Comparison of ENCODE assay signal across 8 mouse cellular contexts in genomic region chr4:133085011-133085782, GRCm38 (mm10). TPM values are rescaled to one million over a fixed set of nuclear protein-coding genes. Genes with fewer than 3 reads are reported as not detected.
DNase-seq lines count a peak whose midpoint lies in the region; ATAC-seq and TF ChIP-seq lines count a peak whose summit lies in the region.

No protein-coding gene starts in this region.

- peak overlapping the region; percentile 84 for H3K27ac ChIP-seq in layer of hippocampus, adult 2 months
- H3K27ac ChIP-seq in forebrain, embryonic 14.5 days (ENCODE audit: low read depth, low read length), result peak overlapping the region; percentile 53
- peak overlapping the region; percentile 92 for H3K27ac ChIP-seq in intestine, embryonic 14.5 days (ENCODE audit: low read depth)
- H3K27ac ChIP-seq in limb, embryonic 12.5 days, result peak overlapping the region; percentile 78

- peak; percentile 29 for TF ChIP-seq CTCF in layer of hippocampus, adult 2 months (conservative IDR thresholded peaks at IDR 0.05)
- no peak for TF ChIP-seq CTCF in brain, embryonic 14.5 days (IDR thresholded peaks at IDR 0.05; ENCODE audit: borderline replicate concordance, extremely low read depth, insufficient read depth, insufficient read length)

- H3K9ac ChIP-seq in forebrain, embryonic 14.5 days (ENCODE audit: low read length), result peak overlapping the region; percentile 55
- peak overlapping the region; percentile 49 for H3K9ac ChIP-seq in intestine, embryonic 14.5 days (ENCODE audit: low read length)
- H3K9ac ChIP-seq in limb, embryonic 12.5 days (replicated peaks), result peak overlapping the region; percentile 56

- H3K4me1 ChIP-seq in forebrain, embryonic 14.5 days (ENCODE audit: control insufficient read depth, insufficient read depth, low read length), result peaks cover 28% of the 10 kb centered on the region
- peaks cover 63% of the 10 kb centered on the region for H3K4me1 ChIP-seq in intestine, embryonic 14.5 days (replicated peaks; ENCODE audit: control insufficient read depth, insufficient read depth, low read length)
- peaks cover 58% of the 10 kb centered on the region for H3K4me1 ChIP-seq in limb, embryonic 12.5 days (replicated peaks)

- peak in 1 of 2 experiments; percentile 60 for DNase-seq in layer of hippocampus, adult 2 months (ENCODE audit: low spot score in 2 of 2)
- DNase-seq in layer of hippocampus, adult 9-10 months (ENCODE audit: low spot score), result no peak
- peak; percentile 69 for DNase-seq in brain, embryonic 14.5 days (ENCODE audit: low read depth)
- DNase-seq in forebrain, embryonic 14.5 days (ENCODE audit: low spot score), result peak; percentile 63
- peak; percentile 73 for DNase-seq in intestine, embryonic 14.5 days (ENCODE audit: low spot score)
- DNase-seq in thymus, postnatal 0 days (ENCODE audit: low spot score), result peak; percentile 92

- WGBS in forebrain, embryonic 14.5 days, result under 1% methylated on average over 41 of the region's 53 CpGs
- WGBS in intestine, embryonic 14.5 days, result under 1% methylated on average over 52 of the region's 53 CpGs
- WGBS in limb, embryonic 12.5 days, result 2% methylated on average over 53 of the region's 53 CpGs

- H3K4me2 ChIP-seq in forebrain, embryonic 14.5 days (ENCODE audit: low read length), result peak overlapping the region; percentile 79
- H3K4me2 ChIP-seq in intestine, embryonic 14.5 days (ENCODE audit: low read length), result peak overlapping the region; percentile 85
- H3K4me2 ChIP-seq in limb, embryonic 12.5 days, result peak overlapping the region; percentile 96
- H3K4me2 ChIP-seq in myocyte (ENCODE audit: low read depth), result peak overlapping the region; percentile 28

- TF ChIP-seq POLR2A in brain, embryonic 14.5 days (IDR thresholded peaks at IDR 0.05; ENCODE audit: borderline replicate concordance, extremely low read depth, insufficient read depth, insufficient read length, poor library complexity, severe bottlenecking), result no peak
- TF ChIP-seq POLR2A in myocyte (IDR thresholded peaks at IDR 0.05; ENCODE audit: insufficient read length, low read depth), result no peak

- H3K79me2 ChIP-seq in myocyte (ENCODE audit: control insufficient read depth, insufficient read depth), result no peaks in the 10 kb centered on the region

- H3K36me3 ChIP-seq in forebrain, embryonic 14.5 days (ENCODE audit: control insufficient read depth, insufficient read depth, low read length), result no peaks in the 10 kb centered on the region
- H3K36me3 ChIP-seq in intestine, embryonic 14.5 days (ENCODE audit: control insufficient read depth, insufficient read depth, low read length), result peaks cover 7% of the 10 kb centered on the region; the same call in 1 of the 2 replicates
- H3K36me3 ChIP-seq in limb, embryonic 12.5 days, result peaks cover 10% of the 10 kb centered on the region
- H3K36me3 ChIP-seq in myocyte (ENCODE audit: control insufficient read depth, insufficient read depth), result peaks cover 5% of the 10 kb centered on the region

- H3K9me3 ChIP-seq in forebrain, embryonic 14.5 days (replicated peaks; ENCODE audit: control insufficient read depth, low read length), result no peaks in the 10 kb centered on the region
- H3K9me3 ChIP-seq in intestine, embryonic 14.5 days (ENCODE audit: control insufficient read depth, low read length), result no peaks in the 10 kb centered on the region
- H3K9me3 ChIP-seq in limb, embryonic 12.5 days, result no peaks in the 10 kb centered on the region

- 0 out of 2 replicates have a peak, but pooled peaks cover 3% of the 10 kb centered on the region for H3K27me3 ChIP-seq in forebrain, embryonic 14.5 days (replicated peaks; ENCODE audit: control insufficient read depth, insufficient read depth, low read length)
- no peaks in the 10 kb centered on the region for H3K27me3 ChIP-seq in intestine, embryonic 14.5 days (replicated peaks; ENCODE audit: control insufficient read depth, insufficient read depth, low read length)
- no peaks in the 10 kb centered on the region for H3K27me3 ChIP-seq in limb, embryonic 12.5 days
- no peaks in the 10 kb centered on the region for H3K27me3 ChIP-seq in myocyte (ENCODE audit: control insufficient read depth, insufficient read depth, insufficient read length)

- H3K4me3 ChIP-seq in layer of hippocampus, adult 2 months, result peak overlapping the region; percentile 55
- H3K4me3 ChIP-seq in forebrain, embryonic 14.5 days (ENCODE audit: low read depth, low read length), result peak overlapping the region; percentile 28
- H3K4me3 ChIP-seq in intestine, embryonic 14.5 days (ENCODE audit: low read depth, low read length), result peak overlapping the region; percentile 35
- peak overlapping the region; percentile 46 for H3K4me3 ChIP-seq in limb, embryonic 12.5 days (replicated peaks)
- H3K4me3 ChIP-seq in myocyte, result no peak overlapping the region

- no peak overlapping the region for H3ac ChIP-seq in myocyte (ENCODE audit: control insufficient read depth, insufficient read length)

- ATAC-seq in forebrain, embryonic 14.5 days, result peak; percentile 51
- peak; percentile 37 for ATAC-seq in intestine, embryonic 14.5 days (replicated peaks; ENCODE audit: low FRiP score, low TSS enrichment, low read depth)
- ATAC-seq in limb, embryonic 12.5 days (ENCODE audit: insufficient number of reproducible peaks, insufficient read depth, low FRiP score, low TSS enrichment, low read depth), result no peak

TF ChIP-seq in myocyte, 11 proteins besides CTCF, POLR2A, EP300 and RAD21:
- TF ChIP-seq MYOD1 (IDR thresholded peaks at IDR 0.05; ENCODE audit: control insufficient read depth in 1 of 3, insufficient read length in 2 of 3, low read depth in 2 of 3), result peak in 1 of 3 experiments; percentile 26
- peak; percentile 84 for TF ChIP-seq POLR2AphosphoS2 (IDR thresholded peaks at IDR 0.05; ENCODE audit: insufficient read length, low read depth)
- TF ChIP-seq MAX (IDR thresholded peaks at IDR 0.05; ENCODE audit: low read depth), result no peak

RNA-seq across cellular contexts. Expression of gene Wasf2, which starts 45.1 kb away (rescaled TPM):
- total RNA-seq in layer of hippocampus, adult 2 months (2021), result 10 to 100 TPM; 32.0 to 33.1 TPM
- polyA plus RNA-seq in brain, embryonic 14.5 days (2012; rRNA removed), result 19.0 and 25.5 TPM in 2 replicates
- 28.3 and 30.4 TPM in 2 replicates for polyA plus RNA-seq in forebrain, embryonic 14.5 days (2014; fragmentation: Nextera tagmentation; extraction: Ambion mirVana)
- 79.6 and 88.3 TPM in 2 replicates for polyA plus RNA-seq in intestine, embryonic 14.5 days (2014; fragmentation: Nextera tagmentation; extraction: Ambion mirVana)
- 73.8 and 81.6 TPM in 2 replicates for polyA plus RNA-seq in limb, embryonic 12.5 days (2016; fragmentation: Nextera tagmentation; extraction: Ambion mirVana)
- 62.0 TPM for polyA plus RNA-seq in myocyte (2012; fragmentation: generic; extraction: Trizol)
- 140 and 190 TPM in 2 replicates for polyA plus RNA-seq in thymus, postnatal 0 days (2015; fragmentation: Nextera tagmentation; extraction: Ambion mirVana)

Comparison
In these comparisons a context has a peak if more than half of its experiments do, and no peak if none do; other contexts are left out.
1. H3K4me2 ChIP-seq: peak in every context shown above with its lines; median percentile 96 in limb, embryonic 12.5 days; 85 in intestine, embryonic 14.5 days; 79 in forebrain, embryonic 14.5 days; 28 in myocyte.